Mouse (Mus musculus) liver, adult 2 months (tissue): Measurements from ENCODE around the gene Kalrn.

Experiments used
- CTCF ChIP-seq: fragments of 200-500 bp; IDR thresholded peaks from 2 replicates; pipeline ENCODE4 v1.5.1; 2011; ENCODE audit warnings: low read depth, low read length, control low read depth
- POLR2A ChIP-seq: fragments of 200-500 bp; IDR thresholded peaks from 2 replicates; pipeline ENCODE4 v1.6.1; 2011; ENCODE audit warnings: low read length, control low read depth; ENCODE audit not compliant: insufficient read depth; ENCODE audit errors: extremely low read depth

GRCm38 (mm10) chr16:34573856-34574491 lies 642 bp upstream of the Kalrn start:
- no peak for TF ChIP-seq CTCF
- TF ChIP-seq POLR2A: no peak
